Mouse (Mus musculus) hindbrain, embryonic 11.5 days (tissue): ENCODE data around the gene Kirrel3. TPM values are rescaled to one million over a fixed set of nuclear protein-coding genes. Genes with fewer than 3 reads are reported as not detected.

Experiments
- ATAC-seq: fragments of 200-750 bp; cut with Nextera tagmentation; 2 replicates; pipeline ENCODE4 v1.8.0; 2017; ENCODE audit warnings: mild to moderate bottlenecking, moderate TSS enrichment, moderate library complexity; ENCODE audit not compliant: low FRiP score
- DNase-seq: peaks from one replicate; pipeline ENCODE4 v3.0.0-alpha.2; 2015; ENCODE audit warnings: low spot score
- H3K27ac ChIP-seq: fragments of 300-500 bp; sonication (generic); 2 replicates; pipeline ENCODE4 v1.5.1; 2014; ENCODE audit warnings: mild to moderate bottlenecking, low read depth, low read length
- H3K27me3 ChIP-seq: fragments of 300-500 bp; sonication (generic); 2 replicates; pipeline ENCODE4 v1.6.1; 2014; ENCODE audit warnings: mild to moderate bottlenecking, low read length, moderate library complexity, mixed read lengths; ENCODE audit not compliant: control insufficient read depth, insufficient read depth
- H3K36me3 ChIP-seq: fragments of 300-500 bp; sonication (generic); 2 replicates; pipeline ENCODE4 v1.6.1; 2014; ENCODE audit warnings: mild to moderate bottlenecking, low read length, moderate library complexity, mixed read lengths; ENCODE audit not compliant: control insufficient read depth, insufficient read depth
- H3K4me1 ChIP-seq: fragments of 300-500 bp; sonication (generic); replicated peaks from 2 replicates; pipeline ENCODE4 v1.6.1; 2014; ENCODE audit warnings: low read length, mixed read lengths; ENCODE audit not compliant: control insufficient read depth, insufficient read depth
- H3K4me2 ChIP-seq: fragments of 300-500 bp; sonication (generic); replicated peaks from 2 replicates; pipeline ENCODE4 v1.6.1; 2014; ENCODE audit warnings: mild to moderate bottlenecking, low read depth, low read length
- H3K4me3 ChIP-seq: fragments of 300-500 bp; sonication (generic); 2 replicates; pipeline ENCODE4 v1.5.1; 2014; ENCODE audit warnings: low read depth, low read length
- H3K9ac ChIP-seq: fragments of 300-500 bp; sonication (generic); 2 replicates; pipeline ENCODE4 v1.6.1; 2014; ENCODE audit warnings: low read depth, low read length
- H3K9me3 ChIP-seq: fragments of 300-500 bp; sonication (generic); 2 replicates; pipeline ENCODE4 v1.6.1; 2016; ENCODE audit warnings: low read length; ENCODE audit not compliant: control insufficient read depth
- WGBS: fragments of 180-500 bp; shearing (Covaris S2); extraction: QIAGEN DNeasy Blood & Tissue Kit; methylation state at CpG from one replicate; pipeline ENCODE4 v1.1.7; 2014; 5-methylcytosine and 5-hydroxymethylcytosine counted together
- polyA plus RNA-seq: library from polyadenylated mRNA; unstranded; fragments of >200 nt; fragmentation: Nextera tagmentation; extraction: Ambion mirVana; gene quantifications from 2 replicates; pipeline ENCODE4 v1.2.1, GENCODE M21; 2014

Gene Kirrel3
- polyA plus RNA-seq, 1 experiment from 2014 or later, result 10.6 TPM

DNA sequence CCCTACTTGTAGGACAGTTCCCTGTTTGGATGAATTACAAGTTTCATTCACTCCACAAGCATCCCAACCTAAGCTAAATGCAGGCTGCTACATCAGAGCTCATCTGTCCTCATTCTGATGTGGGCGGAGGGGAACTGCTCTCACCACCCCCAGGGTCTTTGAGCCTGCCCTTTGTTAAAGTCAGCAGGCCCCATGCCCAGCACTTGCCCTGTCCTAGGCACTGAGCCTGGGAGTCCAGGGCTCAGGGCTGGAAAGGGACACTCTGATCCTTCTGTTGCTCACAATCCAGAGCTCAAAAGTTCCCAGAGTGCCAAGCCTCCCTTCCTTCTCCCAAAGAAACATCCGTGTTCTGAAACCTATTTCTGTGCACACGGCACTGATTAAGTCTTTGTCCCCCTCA, 422.3 kb downstream of the Kirrel3 start:
- H3K36me3 ChIP-seq, result no peaks in the 10 kb centered on the region
- H3K27me3 ChIP-seq, result no peaks in the 10 kb centered on the region
- H3K9me3 ChIP-seq, result no peaks in the 10 kb centered on the region
- H3K4me1 ChIP-seq, result no peaks in the 10 kb centered on the region
- H3K4me2 ChIP-seq, result no peak overlapping the region
- H3K27ac ChIP-seq, result no peak overlapping the region
- 63% methylated on average over 3 of the region's 3 CpGs for WGBS
- ATAC-seq (no peak), DNase-seq (no peak)
- no peak overlapping the region for H3K9ac ChIP-seq
- H3K4me3 ChIP-seq, result no peak overlapping the region

GRCm38 (mm10) chr9:34911838-34912237, 426.1 kb downstream of the Kirrel3 start:
- Histone ChIP-seq H3K4me2 (no peak overlapping the region), H3K4me1 (no peaks in the 10 kb centered on the region), H3K27me3 (no peaks in the 10 kb centered on the region), H3K9ac (no peak overlapping the region), H3K27ac (no peak overlapping the region), H3K36me3 (no peaks in the 10 kb centered on the region), H3K9me3 (no peaks in the 10 kb centered on the region), H3K4me3 (no peak overlapping the region)
- 81% methylated on average over 7 of the region's 7 CpGs for WGBS
- DNase-seq (no peak), ATAC-seq (no peak)

- Histone ChIP-seq H3K27me3 (no peaks in the 10 kb centered on the region), H3K9me3 (no peaks in the 10 kb centered on the region), H3K4me2 (no peak overlapping the region), H3K4me1 (no peaks in the 10 kb centered on the region), H3K36me3 (no peaks in the 10 kb centered on the region), H3K4me3 (no peak overlapping the region), H3K27ac (no peak overlapping the region), H3K9ac (no peak overlapping the region)
- 69% methylated on average over 2 of the region's 2 CpGs for WGBS
- no peak for DNase-seq
- ATAC-seq, result no peak
These were observed 426.7 kb downstream of the Kirrel3 start for GRCm38 (mm10) chr9:34912273-34912972.

DNA sequence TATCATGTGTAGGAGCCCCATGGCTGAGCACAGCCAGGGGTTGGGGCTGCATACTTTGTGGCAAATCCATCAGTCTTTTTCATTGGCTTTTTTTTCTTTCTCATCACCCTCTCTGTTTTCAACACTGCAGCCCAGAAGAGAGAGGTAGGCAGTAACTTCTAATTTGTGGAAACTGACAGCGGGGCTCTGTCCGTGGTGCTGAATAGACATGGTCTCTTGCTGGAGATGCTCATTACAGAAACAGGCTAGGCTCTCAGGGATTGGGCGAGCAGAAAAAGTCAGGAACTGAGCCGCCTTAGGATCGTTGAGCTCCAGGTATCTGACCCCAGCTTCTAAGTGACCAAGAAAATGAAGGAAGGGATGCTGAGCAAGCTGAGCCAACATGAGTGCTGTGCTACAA, 427.3 kb downstream of the Kirrel3 start:
- H3K4me3 ChIP-seq, result no peak overlapping the region
- no peak overlapping the region for H3K9ac ChIP-seq
- no peak overlapping the region for H3K27ac ChIP-seq
- no peak for ATAC-seq
- H3K4me2 ChIP-seq, result no peak overlapping the region
- H3K9me3 ChIP-seq, result no peaks in the 10 kb centered on the region
- DNase-seq, result peak; percentile 73
- H3K4me1 ChIP-seq, result no peaks in the 10 kb centered on the region
- WGBS, result 11% methylated on average over 5 of the region's 5 CpGs
- H3K27me3 ChIP-seq, result no peaks in the 10 kb centered on the region
- H3K36me3 ChIP-seq, result no peaks in the 10 kb centered on the region

DNA sequence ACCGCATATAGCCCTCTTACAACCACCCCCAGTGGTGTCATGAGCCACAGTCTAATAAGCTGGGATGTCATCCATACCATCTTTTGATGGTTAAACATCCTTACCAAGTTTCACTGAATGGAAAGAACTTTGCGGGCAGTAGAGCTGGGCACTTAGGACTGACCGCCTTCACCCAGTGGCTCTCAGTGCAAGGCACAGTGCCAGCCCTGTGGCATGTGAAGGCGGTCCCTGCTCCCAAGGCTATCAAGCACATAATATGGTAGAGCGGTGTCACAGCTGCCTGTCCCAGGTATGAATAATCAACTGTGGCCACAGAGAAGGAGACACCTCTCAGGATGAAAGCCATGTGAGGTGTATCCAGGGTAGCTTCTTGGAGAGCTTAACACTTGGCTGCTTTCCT, 433.3 kb downstream of the Kirrel3 start:
- no peak overlapping the region for H3K9ac ChIP-seq
- no peaks in the 10 kb centered on the region for H3K9me3 ChIP-seq
- DNase-seq (no peak), ATAC-seq (no peak)
- no peaks in the 10 kb centered on the region for H3K4me1 ChIP-seq
- H3K27ac ChIP-seq, result no peak overlapping the region
- 94% methylated on average over 5 of the region's 5 CpGs for WGBS
- H3K27me3 ChIP-seq, result no peaks in the 10 kb centered on the region
- no peak overlapping the region for H3K4me2 ChIP-seq
- H3K4me3 ChIP-seq, result no peak overlapping the region
- no peaks in the 10 kb centered on the region for H3K36me3 ChIP-seq

GRCm38 (mm10) chr9:34920116-34920515, 434.4 kb downstream of the Kirrel3 start:
- H3K4me1 ChIP-seq, result no peaks in the 10 kb centered on the region
- no peak overlapping the region for H3K4me2 ChIP-seq
- H3K4me3 ChIP-seq, result no peak overlapping the region
- no peak overlapping the region for H3K27ac ChIP-seq
- H3K27me3 ChIP-seq, result no peaks in the 10 kb centered on the region
- DNase-seq, result no peak
- no peak overlapping the region for H3K9ac ChIP-seq
- 87% methylated on average over 3 of the region's 3 CpGs for WGBS
- H3K36me3 ChIP-seq, result no peaks in the 10 kb centered on the region
- H3K9me3 ChIP-seq, result no peaks in the 10 kb centered on the region
- ATAC-seq, result no peak

DNA sequence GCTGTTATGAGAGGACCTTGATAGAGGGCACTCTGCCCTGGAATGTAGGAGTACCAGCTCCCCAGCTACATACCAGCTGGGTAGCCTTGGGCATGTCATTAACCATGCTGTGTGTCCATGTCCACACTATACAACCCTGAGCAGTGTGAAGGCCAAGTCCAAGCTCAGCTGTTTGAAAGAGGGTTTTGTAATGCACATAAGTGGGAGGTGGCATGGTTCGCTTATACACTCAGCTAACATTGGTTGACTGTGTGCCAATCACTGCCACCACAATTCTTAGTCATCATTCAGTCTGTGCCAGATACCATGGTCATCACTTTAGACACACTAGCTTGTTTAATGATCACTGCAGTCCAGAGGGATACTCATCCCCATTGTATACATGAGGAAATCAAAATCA, 436.2 kb downstream of the Kirrel3 start:
- Histone ChIP-seq H3K4me2 (no peak overlapping the region), H3K4me1 (no peaks in the 10 kb centered on the region), H3K9me3 (no peaks in the 10 kb centered on the region), H3K36me3 (no peaks in the 10 kb centered on the region), H3K27me3 (no peaks in the 10 kb centered on the region), H3K4me3 (no peak overlapping the region), H3K9ac (no peak overlapping the region), H3K27ac (no peak overlapping the region)
- ATAC-seq (no peak), DNase-seq (no peak)
- 81% methylated on average over 1 of the region's 1 CpGs for WGBS

- Histone ChIP-seq H3K36me3 (no peaks in the 10 kb centered on the region), H3K27ac (no peak overlapping the region), H3K4me2 (no peak overlapping the region), H3K4me3 (no peak overlapping the region), H3K9me3 (no peaks in the 10 kb centered on the region), H3K27me3 (no peaks in the 10 kb centered on the region), H3K4me1 (no peaks in the 10 kb centered on the region), H3K9ac (no peak overlapping the region)
- 89% methylated on average over 6 of the region's 6 CpGs for WGBS
- ATAC-seq (no peak), DNase-seq (no peak)
These were observed 437.0 kb downstream of the Kirrel3 start for GRCm38 (mm10) chr9:34922716-34923115.

DNA sequence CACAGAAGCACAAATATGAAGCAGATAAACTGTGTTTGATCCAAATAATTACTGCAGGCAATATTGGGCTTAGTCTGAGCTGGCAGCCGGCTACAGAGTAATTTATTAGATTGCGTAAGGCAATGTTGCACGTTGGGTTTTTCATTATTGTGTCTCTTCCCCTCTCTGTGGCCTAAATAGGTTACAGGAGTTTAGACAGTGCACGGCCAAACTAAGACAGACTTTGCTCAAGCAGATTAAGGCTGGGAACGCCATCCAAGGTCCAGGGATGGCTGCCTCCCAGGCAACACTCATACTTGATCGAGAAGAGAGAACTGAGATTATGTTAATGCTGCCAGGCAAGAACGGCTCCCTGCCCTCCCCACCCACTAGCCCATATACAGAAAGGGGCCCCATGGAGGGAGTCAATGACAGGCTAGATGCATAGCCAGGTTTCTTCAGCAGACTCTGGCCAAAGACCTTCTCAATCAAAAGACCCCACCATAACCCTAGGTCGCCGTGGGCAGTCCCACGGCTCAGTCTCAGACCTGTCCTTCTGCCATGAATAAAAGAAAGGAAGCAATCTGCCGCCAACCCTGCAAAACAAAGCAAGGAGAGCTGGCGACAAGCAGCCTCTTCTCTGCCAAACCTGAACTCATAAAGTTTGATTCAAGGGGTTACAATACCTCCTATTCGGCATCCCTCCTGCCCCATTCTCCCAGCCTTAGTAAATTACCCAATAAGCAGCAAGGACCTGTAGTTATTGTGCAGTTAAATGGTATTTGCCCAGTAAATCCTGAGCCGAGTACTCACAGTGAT, 437.6 kb downstream of the Kirrel3 start:
- no peaks in the 10 kb centered on the region for H3K4me1 ChIP-seq
- H3K4me3 ChIP-seq, result no peak overlapping the region
- no peak for ATAC-seq
- no peaks in the 10 kb centered on the region for H3K9me3 ChIP-seq
- H3K4me2 ChIP-seq, result no peak overlapping the region
- H3K27ac ChIP-seq, result no peak overlapping the region
- H3K36me3 ChIP-seq, result no peaks in the 10 kb centered on the region
- 72% methylated on average over 14 of the region's 14 CpGs for WGBS
- no peak overlapping the region for H3K9ac ChIP-seq
- DNase-seq, result no peak
- no peaks in the 10 kb centered on the region for H3K27me3 ChIP-seq
